Comparison of ENCODE assay signal across 12 mouse cellular contexts in the genomic region with DNA sequence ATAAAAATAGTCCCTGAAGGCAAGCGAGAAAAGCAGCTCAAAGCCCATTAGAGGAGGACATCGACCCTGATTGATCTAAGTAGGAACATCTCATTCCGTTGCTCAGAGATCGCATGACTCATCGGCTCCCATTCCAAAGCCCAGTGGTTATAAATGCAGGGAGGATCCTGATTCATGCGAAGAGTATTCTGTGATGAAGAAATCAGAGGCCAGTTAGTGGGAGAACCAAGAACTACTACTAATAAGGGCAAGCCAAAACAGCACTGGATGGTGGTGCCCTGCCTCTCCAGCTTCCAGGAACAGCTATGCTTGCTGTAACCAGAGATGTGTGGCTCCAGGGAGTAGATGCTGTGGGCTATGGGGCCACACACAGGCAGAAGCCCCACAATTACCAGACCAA.
DNase-seq lines count a peak whose midpoint lies in the region; ATAC-seq and TF ChIP-seq lines count a peak whose summit lies in the region.
"Had no signal": no experiment of that assay in that cellular context is flagged by ENCODE, and none has a peak within 500 bp of the region (broad histone marks: within the 10 kb centered on the region; RNA-seq: fewer than 3 reads in every experiment).

No protein-coding gene starts in this region.

- H3K27me3 ChIP-seq in lung, postnatal 0 days (replicated peaks; ENCODE audit: insufficient read depth, low read length), result no peaks in the 10 kb centered on the region
- no peaks in the 10 kb centered on the region for H3K27me3 ChIP-seq in intestine, embryonic 15.5 days (replicated peaks)

- DNase-seq in adrenal gland, adult (ENCODE audit: inconsistent age in 2 of 2, low spot score in 1 of 2), result peak; percentile 86 to 92
- DNase-seq in adrenal gland, postnatal 4 days (ENCODE audit: low spot score in 2 of 2), result no peak
- peak; percentile 71 for DNase-seq in lung, postnatal 0 days (ENCODE audit: low spot score)
- no peak for DNase-seq in lung, postnatal 10 days
- DNase-seq in adrenal gland, postnatal 36 days, result peak; percentile 77 to 80
- DNase-seq in cerebellum, adult 8-10 months, result no peak
- DNase-seq: embryo, embryonic 11 days; kidney, adult 18-20 months had no signal

- 63% methylated on average over 6 of the region's 6 CpGs for WGBS in lung, postnatal 0 days
- 49% methylated on average over 6 of the region's 6 CpGs for WGBS in intestine, embryonic 15.5 days

- no peak overlapping the region for H3K4me3 ChIP-seq in lung, postnatal 0 days (ENCODE audit: low read depth, low read length)
- H3K4me3 ChIP-seq in intestine, embryonic 15.5 days (replicated peaks), result no peak overlapping the region
- H3K4me3 ChIP-seq: left cerebral cortex, adult 2 months had no signal

- H3K9me3 ChIP-seq in lung, postnatal 0 days (ENCODE audit: low read length), result no peaks in the 10 kb centered on the region
- H3K9me3 ChIP-seq in intestine, embryonic 15.5 days, result no peaks in the 10 kb centered on the region

- TF ChIP-seq CTCF in lung, postnatal 0 days (IDR thresholded peaks at IDR 0.05), result no peak

- no peaks in the 10 kb centered on the region for H3K36me3 ChIP-seq in lung, postnatal 0 days (ENCODE audit: insufficient read depth, low read length)
- H3K36me3 ChIP-seq in intestine, embryonic 15.5 days, result no peaks in the 10 kb centered on the region

- H3K27ac ChIP-seq in lung, postnatal 0 days (ENCODE audit: low read length), result no peak overlapping the region
- no peak overlapping the region for H3K27ac ChIP-seq in intestine, embryonic 15.5 days
- H3K27ac ChIP-seq: left cerebral cortex, adult 2 months; liver, embryonic 14.5 days had no signal

- ATAC-seq in lung, postnatal 0 days, result peak; percentile 77
- peak; percentile 53 for ATAC-seq in intestine, embryonic 15.5 days
- no peak for ATAC-seq in granulocyte monocyte progenitor cell, adult 5-6 weeks (replicated peaks; ENCODE audit: poor library complexity, severe bottlenecking)

- peaks cover 7% of the 10 kb centered on the region; the same call in 1 of the 2 replicates for H3K4me1 ChIP-seq in lung, postnatal 0 days (ENCODE audit: insufficient read depth, low read depth, low read length)
- H3K4me1 ChIP-seq in intestine, embryonic 15.5 days (replicated peaks), result peaks cover 8% of the 10 kb centered on the region; the same call in 1 of the 2 replicates

- no peak for TF ChIP-seq EP300 in lung, postnatal 0 days (IDR thresholded peaks at IDR 0.05)

- H3K4me2 ChIP-seq in lung, postnatal 0 days (replicated peaks; ENCODE audit: low read depth, low read length), result no peak overlapping the region
- H3K4me2 ChIP-seq in intestine, embryonic 15.5 days (replicated peaks), result no peak overlapping the region

- no peak overlapping the region for H3K9ac ChIP-seq in lung, postnatal 0 days (replicated peaks; ENCODE audit: low read depth)
- H3K9ac ChIP-seq in intestine, embryonic 15.5 days, result no peak overlapping the region
- H3K9ac ChIP-seq: liver, embryonic 14.5 days had no signal

Comparison
In these comparisons a context has a peak if more than half of its experiments do, and no peak if none do; other contexts are left out.
1. DNase-seq: peak in adrenal gland, adult (2 of 2), lung, postnatal 0 days (single experiment) and adrenal gland, postnatal 36 days (2 of 2); none in adrenal gland, postnatal 4 days (0 of 2), lung, postnatal 10 days (single experiment) and cerebellum, adult 8-10 months (single experiment).